Mouse (Mus musculus) liver, embryonic 12.5 days (tissue): ENCODE data around the gene Zfp931. TPM values are rescaled to one million over a fixed set of nuclear protein-coding genes. Genes with fewer than 3 reads are reported as not detected.
"Not testable (repeated sequence)": the region's sequence is repeated elsewhere in the genome, so short reads cannot be mapped to it uniquely, and the experiment has no call there.

Experiments
- ATAC-seq: fragments of 200-750 bp; cut with Nextera tagmentation; 2 replicates; pipeline ENCODE4 v1.8.0; 2017; ENCODE audit warnings: moderate number of reproducible peaks, mild to moderate bottlenecking, moderate library complexity
- H3K27ac ChIP-seq: fragments of 300-500 bp; sonication (generic); 2 replicates; pipeline ENCODE4 v1.5.1; 2016; ENCODE audit warnings: mild to moderate bottlenecking
- H3K27me3 ChIP-seq: fragments of 300-500 bp; sonication (generic); replicated peaks from 2 replicates; pipeline ENCODE4 v1.6.1; 2016; ENCODE audit warnings: mild to moderate bottlenecking, moderate library complexity
- H3K36me3 ChIP-seq: fragments of 300-500 bp; sonication (generic); 2 replicates; pipeline ENCODE4 v1.6.1; 2016; ENCODE audit warnings: mild to moderate bottlenecking, moderate library complexity
- H3K4me1 ChIP-seq: fragments of 300-500 bp; sonication (generic); 2 replicates; pipeline ENCODE4 v1.6.1; 2016
- H3K4me2 ChIP-seq: fragments of 300-500 bp; sonication (generic); 2 replicates; pipeline ENCODE4 v1.6.1; 2016; ENCODE audit warnings: mild to moderate bottlenecking, moderate library complexity
- H3K4me3 ChIP-seq: fragments of 300-500 bp; sonication (generic); 2 replicates; pipeline ENCODE4 v1.5.1; 2016; ENCODE audit warnings: mild to moderate bottlenecking, moderate library complexity
- H3K9ac ChIP-seq: fragments of 300-500 bp; sonication (generic); 2 replicates; pipeline ENCODE4 v1.6.1; 2016; ENCODE audit warnings: mild to moderate bottlenecking, moderate library complexity
- H3K9me3 ChIP-seq: fragments of 300-500 bp; sonication (generic); replicated peaks from 2 replicates; pipeline ENCODE4 v1.6.1; 2016; ENCODE audit warnings: mild to moderate bottlenecking, moderate library complexity
- WGBS: fragments of 180-500 bp; shearing (Covaris S2); methylation state at CpG from one replicate; pipeline ENCODE4 v1.1.7; 2016; ENCODE audit not compliant: insufficient replicate concordance; 5-methylcytosine and 5-hydroxymethylcytosine counted together
- polyA plus RNA-seq: library from polyadenylated mRNA; unstranded; fragments of >200 nt; fragmentation: Nextera tagmentation; extraction: Ambion mirVana; gene quantifications from 2 replicates; pipeline ENCODE4 v1.2.1, GENCODE M21; 2016

The Zfp931 gene
- polyA plus RNA-seq, 1 experiment from 2014 or later = 4.7 TPM

GRCm38 (mm10) chr2:178117946-178118345 lies 39.7 kb upstream of the Zfp931 start:
- 20% methylated on average over 12 of the region's 12 CpGs for WGBS

GRCm38 (mm10) chr2:178101957-178102356 lies 23.7 kb upstream of the Zfp931 start:
- no peak overlapping the region for H3K4me2 ChIP-seq
- no peak overlapping the region for H3K4me3 ChIP-seq
- no peaks in the 10 kb centered on the region for H3K4me1 ChIP-seq
- no peaks in the 10 kb centered on the region for H3K36me3 ChIP-seq
- peak; percentile 60 for ATAC-seq
- H3K9me3 ChIP-seq = no peaks in the 10 kb centered on the region
- H3K27me3 ChIP-seq = no peaks in the 10 kb centered on the region
- WGBS = 12% methylated on average over 7 of the region's 7 CpGs
- H3K9ac ChIP-seq = no peak overlapping the region
- no peak overlapping the region for H3K27ac ChIP-seq

More at GRCm38 (mm10) chr2:178117946-178118345, 39.7 kb upstream of the Zfp931 start:
- Histone ChIP-seq H3K27ac (no peak overlapping the region), H3K4me2 (no peak overlapping the region), H3K27me3 (peaks cover 40% of the 10 kb centered on the region), H3K9ac (no peak overlapping the region), H3K4me1 (peaks cover 3% of the 10 kb centered on the region; the same call in 1 of the 2 replicates), H3K4me3 (no peak overlapping the region), H3K9me3 (no peaks in the 10 kb centered on the region), H3K36me3 (no peaks in the 10 kb centered on the region)
- no peak for ATAC-seq

GRCm38 (mm10) chr2:178098021-178098420 lies 19.7 kb upstream of the Zfp931 start:
- no peak for ATAC-seq
- 5% methylated on average over 2 of the region's 2 CpGs for WGBS
- H3K27me3 ChIP-seq = no peaks in the 10 kb centered on the region
- H3K4me3 ChIP-seq = no peak overlapping the region
- H3K4me2 ChIP-seq = no peak overlapping the region
- no peaks in the 10 kb centered on the region for H3K36me3 ChIP-seq
- no peak overlapping the region for H3K27ac ChIP-seq
- H3K4me1 ChIP-seq = no peaks in the 10 kb centered on the region
- no peaks in the 10 kb centered on the region for H3K9me3 ChIP-seq
- no peak overlapping the region for H3K9ac ChIP-seq

GRCm38 (mm10) chr2:178089586-178089985 lies 11.3 kb upstream of the Zfp931 start:
- H3K27me3 ChIP-seq = no peaks in the 10 kb centered on the region
- no peak overlapping the region for H3K9ac ChIP-seq
- no peak for ATAC-seq
- H3K4me1 ChIP-seq = no peaks in the 10 kb centered on the region
- H3K4me3 ChIP-seq = no peak overlapping the region
- no peak overlapping the region for H3K27ac ChIP-seq
- H3K4me2 ChIP-seq = no peak overlapping the region
- H3K9me3 ChIP-seq = no peaks in the 10 kb centered on the region
- no peaks in the 10 kb centered on the region for H3K36me3 ChIP-seq

GRCm38 (mm10) chr2:178058195-178058594 lies 20.1 kb downstream of the Zfp931 start:
- Histone ChIP-seq H3K9ac (no peak overlapping the region), H3K27me3 (no peaks in the 10 kb centered on the region), H3K4me1 (no peaks in the 10 kb centered on the region), H3K36me3 (peaks cover 9% of the 10 kb centered on the region), H3K27ac (no peak overlapping the region), H3K9me3 (no peaks in the 10 kb centered on the region), H3K4me3 (no peak overlapping the region), H3K4me2 (no peak overlapping the region)
- WGBS = 4% methylated on average over 1 of the region's 1 CpGs
- no peak for ATAC-seq

- H3K27ac ChIP-seq, H3K4me1 ChIP-seq, H3K9ac ChIP-seq, H3K4me3 ChIP-seq, H3K9me3 ChIP-seq, ATAC-seq, H3K27me3 ChIP-seq, H3K36me3 ChIP-seq, H3K4me2 ChIP-seq: not testable (repeated sequence)
- WGBS = 76% methylated on average over 3 of the region's 3 CpGs
Observed at GRCm38 (mm10) chr2:178027601-178028000, 50.7 kb downstream of the Zfp931 start.

- peak overlapping the region; percentile 72 for H3K9ac ChIP-seq
- 15% methylated on average over 2 of the region's 2 CpGs for WGBS
Observed at GRCm38 (mm10) chr2:178023861-178024260, 54.4 kb downstream of the Zfp931 start.

GRCm38 (mm10) chr2:178023011-178023611 lies 55.2 kb downstream of the Zfp931 start, which contains the start of gene Zfp971:
TSS of gene Zfp971 (plus strand) at chr2:178023284.
- not testable (repeated sequence) for H3K4me1 ChIP-seq, H3K36me3 ChIP-seq, ATAC-seq, H3K9me3 ChIP-seq, H3K27me3 ChIP-seq, H3K27ac ChIP-seq
- H3K9ac ChIP-seq = peak within 1 kb of the TSS; percentile 72
- under 1% methylated on average over 15 of the region's 15 CpGs for WGBS
- peak within 1 kb of the TSS; percentile 65 for H3K4me2 ChIP-seq
- H3K4me3 ChIP-seq = peak within 1 kb of the TSS; percentile 69

More at GRCm38 (mm10) chr2:178023861-178024260, 54.4 kb downstream of the Zfp931 start:
- H3K9me3 ChIP-seq, H3K27ac ChIP-seq, H3K27me3 ChIP-seq, ATAC-seq, H3K36me3 ChIP-seq, H3K4me1 ChIP-seq: not testable (repeated sequence)
- Histone ChIP-seq H3K4me3 (peak overlapping the region; percentile 69), H3K4me2 (peak overlapping the region; percentile 65)

GRCm38 (mm10) chr2:178020773-178021172 lies 57.5 kb downstream of the Zfp931 start:
- ATAC-seq, H3K4me3 ChIP-seq, H3K4me1 ChIP-seq, H3K9me3 ChIP-seq, H3K9ac ChIP-seq, H3K27ac ChIP-seq, H3K4me2 ChIP-seq, H3K36me3 ChIP-seq, H3K27me3 ChIP-seq: not testable (repeated sequence)
- 29% methylated on average over 8 of the region's 8 CpGs for WGBS

- WGBS = 52% methylated on average over 3 of the region's 3 CpGs
- H3K9ac ChIP-seq, H3K9me3 ChIP-seq, H3K36me3 ChIP-seq, H3K4me2 ChIP-seq, H3K4me3 ChIP-seq, ATAC-seq, H3K4me1 ChIP-seq, H3K27ac ChIP-seq, H3K27me3 ChIP-seq: not testable (repeated sequence)
Observed at GRCm38 (mm10) chr2:178019486-178019885, 58.8 kb downstream of the Zfp931 start.

Other genes with a start within 250 kb of the Zfp931 start
- gene Gm14325, start 238.1 kb downstream of the Zfp931 start, polyA plus RNA-seq = 7.5 and 11.1 TPM in 2 replicates
- gene Gm14327, start 181.4 kb downstream of the Zfp931 start, polyA plus RNA-seq = 1.6 and 1.8 TPM in 2 replicates
- gene Zfp972, start 152.9 kb downstream of the Zfp931 start, polyA plus RNA-seq = 0.35 and 0.41 TPM in 2 replicates
- 5.6 and 6.4 TPM in 2 replicates for gene Gm14326, start 121.2 kb downstream of the Zfp931 start, polyA plus RNA-seq
- gene Zfp971, start 55.2 kb downstream of the Zfp931 start, polyA plus RNA-seq = 5.4 and 6.0 TPM in 2 replicates
- gene Phactr3, start 40.5 kb upstream of the Zfp931 start, polyA plus RNA-seq = 0.18 TPM in 1 of 2 replicates, not detected in the other